Mouse (Mus musculus): ENCODE measurements around the gene Aldh18a1.

- TF ChIP-seq CTCF (conservative IDR thresholded peaks at IDR 0.05; ENCODE audit: low read length), result no peak
- TF ChIP-seq POU5F1 (IDR thresholded peaks at IDR 0.05; ENCODE audit: borderline replicate concordance, low read length), result no peak
These were observed 39.9 kb downstream of the Aldh18a1 start for GRCm38 (mm10) chr19:40548386-40548785.

All from E14TG2a.4 (cell line).